34 mouse cellular contexts compared by ENCODE assay signal in the genomic region with DNA sequence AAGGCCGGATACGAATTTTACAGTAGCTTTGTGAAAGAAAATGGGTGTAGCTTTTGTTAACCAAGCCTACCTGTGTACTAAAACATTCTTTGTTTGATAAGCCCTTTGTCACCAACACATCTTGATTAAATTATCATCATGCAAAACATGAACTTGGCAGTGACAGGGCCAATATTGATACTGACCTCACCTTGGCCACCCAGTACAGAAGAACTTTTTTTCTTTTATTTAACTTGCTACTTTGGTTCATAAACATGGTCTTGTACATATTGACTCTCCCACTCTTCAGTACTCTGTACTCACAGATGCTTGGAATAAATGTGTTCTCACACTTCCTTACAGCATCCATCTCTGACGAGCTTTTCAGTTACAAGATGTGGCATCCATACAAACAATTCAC.
"Had no signal": no experiment of that assay in that cellular context is flagged by ENCODE, and none has a peak within 500 bp of the region (broad histone marks: within the 10 kb centered on the region; RNA-seq: fewer than 3 reads in every experiment).

No protein-coding gene starts in this region.

- H3K27ac ChIP-seq: heart, embryonic 10.5 days; heart, embryonic 13.5 days; heart, embryonic 15.5 days; hindbrain, embryonic 10.5 days; hindbrain, embryonic 12.5 days; hindbrain, embryonic 13.5 days; hindbrain, embryonic 14.5 days; hindbrain, embryonic 15.5 days; hindbrain, postnatal 0 days; intestine, embryonic 15.5 days; kidney, embryonic 15.5 days; kidney, postnatal 0 days; layer of hippocampus, adult 2 months had no signal

- DNase-seq: heart, postnatal 10 days; heart, postnatal 14 days; heart, postnatal 36 days; heart, postnatal 4 days; kidney, adult 11 months; kidney, adult 18-20 months; kidney, adult 2 months; kidney, adult 8-10 months; kidney, postnatal 10 days; kidney, postnatal 14 days; kidney, postnatal 25 days; kidney, postnatal 36 days; kidney, postnatal 4 days; layer of hippocampus, adult 9-11 months; layer of hippocampus, postnatal 36 days had no signal

- ATAC-seq: hindbrain, embryonic 16.5 days; hindbrain, postnatal 0 days; inflammation-experienced regulatory T-cells, adult 6 months; intestine, embryonic 15.5 days; intestine, embryonic 16.5 days; intestine, postnatal 0 days had no signal

- H3K27me3 ChIP-seq: heart, embryonic 12.5 days; heart, embryonic 13.5 days; heart, embryonic 15.5 days; hindbrain, embryonic 12.5 days; hindbrain, embryonic 13.5 days; hindbrain, embryonic 15.5 days; intestine, embryonic 15.5 days had no signal

- H3K36me3 ChIP-seq: heart, embryonic 10.5 days; heart, embryonic 12.5 days; heart, embryonic 13.5 days; heart, embryonic 15.5 days; hindbrain, embryonic 10.5 days; hindbrain, embryonic 12.5 days; hindbrain, embryonic 13.5 days; hindbrain, embryonic 15.5 days; intestine, embryonic 15.5 days; kidney, embryonic 15.5 days had no signal

- H3K4me3 ChIP-seq: heart, embryonic 10.5 days; heart, embryonic 12.5 days; heart, embryonic 13.5 days; heart, embryonic 15.5 days; hindbrain, embryonic 10.5 days; hindbrain, embryonic 12.5 days; hindbrain, embryonic 13.5 days; hindbrain, embryonic 15.5 days; intestine, embryonic 15.5 days; kidney, embryonic 15.5 days; layer of hippocampus, adult 2 months had no signal

- H3K4me1 ChIP-seq: heart, embryonic 10.5 days; heart, embryonic 12.5 days; heart, embryonic 13.5 days; heart, embryonic 15.5 days; hindbrain, embryonic 10.5 days; hindbrain, embryonic 12.5 days; hindbrain, embryonic 13.5 days; hindbrain, embryonic 15.5 days; intestine, embryonic 15.5 days; kidney, embryonic 15.5 days had no signal

- H3K4me2 ChIP-seq: heart, embryonic 11.5 days; heart, embryonic 12.5 days; heart, embryonic 13.5 days; heart, embryonic 15.5 days; hindbrain, embryonic 12.5 days; hindbrain, embryonic 13.5 days; hindbrain, embryonic 14.5 days; hindbrain, embryonic 15.5 days; intestine, embryonic 15.5 days; kidney, embryonic 15.5 days had no signal

- H3K9ac ChIP-seq: heart, embryonic 12.5 days; heart, embryonic 13.5 days; heart, embryonic 15.5 days; hindbrain, embryonic 12.5 days; hindbrain, embryonic 13.5 days; hindbrain, embryonic 14.5 days; hindbrain, embryonic 15.5 days; intestine, embryonic 15.5 days; kidney, embryonic 15.5 days had no signal

- H3K9me3 ChIP-seq: heart, embryonic 10.5 days; heart, embryonic 12.5 days; heart, embryonic 13.5 days; heart, embryonic 15.5 days; hindbrain, embryonic 10.5 days; hindbrain, embryonic 12.5 days; hindbrain, embryonic 13.5 days; hindbrain, embryonic 15.5 days; intestine, embryonic 15.5 days; kidney, embryonic 15.5 days had no signal
